Mouse (Mus musculus) natural killer cell, adult 2 months (primary cell): Measurements from ENCODE around the gene Tcirg1.
A peak's percentile ranks its signal among the peaks of the same experiment; 100 is the strongest.

Experiments used
- DNase-seq, 2 experiments: peaks; one replicate each; pipeline ENCODE4 v3.0.0; 2022; ENCODE audit warnings: low spot score in 2 of 2

Gene Tcirg1

DNA sequence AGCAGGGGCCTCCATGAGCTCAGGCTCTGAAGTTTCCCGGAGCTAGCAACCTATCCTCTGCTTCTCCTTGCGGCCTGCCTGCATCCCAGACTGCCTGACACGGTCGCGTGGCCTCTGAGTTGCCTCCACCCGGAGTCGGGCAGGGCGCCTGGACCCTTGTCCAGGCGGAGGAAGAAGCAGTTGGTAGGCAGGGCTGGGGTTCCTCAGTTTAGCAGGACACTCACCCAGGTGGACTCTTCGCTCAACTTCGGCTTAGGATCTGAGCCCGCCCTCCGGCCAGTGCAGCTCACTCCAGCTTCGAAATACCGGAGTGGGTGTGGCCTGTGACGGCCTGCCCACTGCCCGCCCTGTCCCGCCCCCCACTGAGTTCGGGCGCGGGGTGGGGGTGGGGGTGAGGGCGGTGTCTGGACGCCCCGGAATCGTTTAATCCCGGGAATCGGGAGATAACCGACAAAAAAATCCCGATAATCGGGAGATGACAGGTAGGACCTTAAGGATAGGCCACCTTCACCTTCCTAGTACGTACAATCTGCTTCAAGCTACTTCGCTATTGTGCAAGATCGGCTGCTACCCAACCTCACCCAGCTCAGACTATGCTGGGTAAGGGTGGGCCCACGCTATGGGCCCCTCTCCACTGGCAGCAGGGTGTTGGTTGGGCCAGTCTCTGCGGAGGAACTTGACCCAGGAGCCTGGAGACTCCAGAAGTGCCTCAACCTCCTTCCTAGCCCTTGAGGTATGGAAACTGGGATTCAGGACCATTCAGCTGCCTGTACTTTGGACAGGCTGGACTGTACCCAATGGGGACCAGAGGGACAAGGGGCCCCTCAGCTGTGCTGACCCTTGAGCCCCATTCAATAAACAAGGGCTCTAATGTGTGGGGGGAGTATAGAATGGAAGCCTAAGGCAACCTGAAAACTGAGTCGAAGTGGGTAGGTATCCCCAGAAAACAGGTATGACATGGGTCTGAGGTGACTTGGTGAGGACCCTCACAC is at the start of gene Tcirg1:
Tcirg1 (minus strand) TSS at position 339 of the 992 bp plus-strand sequence.
- DNase-seq: peak; percentile 60 to 62

DNA sequence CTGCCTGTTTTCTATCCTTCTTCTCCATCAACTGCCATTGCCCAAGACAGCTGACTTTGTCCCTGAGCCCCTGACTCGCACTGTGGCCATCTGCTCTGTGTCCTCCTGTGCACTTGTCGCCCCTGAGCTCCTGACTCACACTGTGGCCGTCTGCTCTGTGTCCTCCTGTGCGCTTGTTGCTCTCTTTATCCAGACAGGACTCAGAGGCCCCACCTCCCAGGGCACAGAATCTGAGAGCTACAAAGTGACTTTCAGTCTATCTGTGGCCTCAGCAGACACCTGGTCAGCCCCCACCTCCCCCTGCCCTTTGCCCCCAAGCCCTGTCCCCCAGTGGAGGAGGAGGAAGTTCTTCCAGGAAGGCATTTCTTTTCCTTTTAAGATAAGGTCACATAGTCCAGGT is 48.9 kb upstream of the Tcirg1 start:
- no peak for DNase-seq

DNA sequence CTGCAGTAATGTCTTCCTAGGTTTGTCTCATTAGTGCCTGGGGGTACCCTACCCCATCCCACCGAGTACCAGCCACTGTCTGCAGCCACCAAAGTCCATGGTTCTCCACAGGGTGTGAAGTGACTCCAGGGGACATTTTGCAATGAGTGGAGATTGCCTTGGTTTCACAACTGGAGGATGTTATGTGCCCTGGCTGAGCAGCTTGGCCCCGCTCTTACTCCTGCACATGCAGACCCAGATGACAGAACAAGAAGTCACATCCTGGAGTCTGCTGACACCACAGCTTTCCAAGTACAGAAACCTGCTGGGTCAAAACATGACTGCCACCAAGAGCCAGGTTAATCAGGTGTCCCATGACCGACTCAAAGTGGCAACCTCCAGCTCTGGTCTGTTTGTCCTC is 48.1 kb upstream of the Tcirg1 start:
- no peak for DNase-seq

DNA sequence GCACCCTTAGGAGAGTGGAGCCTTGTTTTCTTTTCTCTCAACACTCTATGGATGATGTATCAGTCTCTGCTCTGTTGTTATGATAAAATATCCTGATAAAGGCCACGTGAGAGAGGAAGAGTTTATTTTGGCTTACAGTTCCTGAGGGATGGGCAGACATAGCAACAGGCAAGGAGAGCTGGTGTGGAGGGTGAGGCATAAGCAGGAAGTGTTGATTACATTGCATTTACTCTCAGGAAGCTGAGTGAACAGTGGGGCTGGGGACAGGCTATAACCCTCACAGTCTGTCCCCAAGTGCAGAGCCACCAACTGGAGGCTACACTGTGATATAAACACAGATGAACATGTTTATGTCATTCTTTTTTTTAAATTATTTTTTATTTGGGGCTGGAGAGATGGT is 45.2 kb upstream of the Tcirg1 start:
- no peak for DNase-seq

DNA sequence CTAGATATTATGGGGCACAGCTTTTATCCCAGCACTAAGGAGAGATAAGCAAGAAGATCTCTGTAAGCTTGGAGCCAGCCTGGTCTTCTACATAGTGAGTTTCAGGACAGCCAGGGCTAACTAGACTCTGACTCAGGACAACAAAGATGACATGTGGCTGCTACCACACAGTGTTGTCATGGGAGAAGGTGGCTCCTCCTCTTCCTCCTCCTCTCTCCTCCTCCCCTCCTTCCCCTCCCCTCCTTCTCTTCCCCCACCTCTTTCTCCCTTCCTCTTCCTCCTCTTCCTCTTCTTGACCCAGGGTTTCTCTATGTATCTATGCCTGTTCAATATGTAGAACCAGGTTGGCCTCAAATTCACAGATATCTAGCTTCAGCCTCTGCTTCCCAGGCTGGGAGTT is 44.5 kb upstream of the Tcirg1 start:
- no peak for DNase-seq

DNA sequence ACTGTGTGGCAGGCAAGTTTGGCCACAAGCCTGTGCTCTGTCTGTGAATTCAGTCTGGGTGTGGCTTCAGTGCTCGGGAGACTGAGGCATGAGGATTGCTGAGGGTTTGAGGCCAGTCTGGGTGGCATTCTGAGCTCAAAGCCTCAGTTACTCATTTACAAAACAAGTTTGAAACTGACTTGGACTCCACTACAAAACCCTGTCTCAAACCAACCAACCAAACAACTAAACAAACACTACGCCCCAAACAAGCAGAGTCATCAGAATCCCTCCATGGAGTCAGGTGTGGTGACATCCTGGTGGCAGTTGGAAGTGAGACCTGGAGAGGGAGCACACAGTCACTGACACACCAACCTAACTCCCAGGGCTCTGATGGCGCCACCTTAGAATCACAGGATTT is 43.4 kb upstream of the Tcirg1 start:
- DNase-seq: no peak

DNA sequence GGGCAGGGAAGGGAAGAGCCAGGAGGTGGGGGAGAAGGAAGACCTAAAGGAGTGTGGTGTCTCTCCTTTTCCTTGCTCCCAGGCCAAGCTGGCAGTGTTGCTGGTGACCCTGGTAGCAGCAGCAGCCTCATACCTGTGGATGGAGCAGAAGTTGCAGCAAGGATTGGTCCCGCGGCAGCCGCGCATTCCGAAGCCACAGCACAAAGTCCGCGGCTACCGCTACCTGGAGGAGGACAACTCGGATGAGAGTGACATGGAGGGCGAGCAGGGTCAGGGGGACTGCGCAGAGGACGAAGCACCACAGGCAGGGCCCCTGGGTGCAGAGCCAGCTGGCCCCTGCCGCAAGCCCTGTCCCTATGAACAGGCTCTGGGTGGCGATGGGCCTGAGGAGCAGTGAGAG is 41.6 kb upstream of the Tcirg1 start:
- DNase-seq: no peak

DNA sequence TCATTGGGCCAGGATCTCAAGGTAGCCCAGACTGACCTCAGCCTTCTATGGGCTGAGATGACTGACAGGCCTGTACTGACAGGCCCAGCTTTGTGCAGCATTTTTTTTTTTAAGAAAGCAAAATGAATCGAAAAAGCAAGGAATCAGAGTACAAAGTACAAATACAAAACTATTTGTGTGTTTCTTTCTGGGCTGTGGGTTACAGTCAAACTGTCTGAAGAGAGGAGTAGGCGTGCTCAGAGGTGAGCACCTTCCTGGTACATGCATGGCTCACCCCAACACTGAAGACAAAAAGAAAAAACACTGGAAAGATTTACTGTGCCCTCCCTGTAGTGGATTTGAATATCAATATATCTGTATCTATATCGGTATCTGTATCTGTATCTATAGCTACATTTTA is 40.9 kb upstream of the Tcirg1 start:
- DNase-seq: no peak

DNA sequence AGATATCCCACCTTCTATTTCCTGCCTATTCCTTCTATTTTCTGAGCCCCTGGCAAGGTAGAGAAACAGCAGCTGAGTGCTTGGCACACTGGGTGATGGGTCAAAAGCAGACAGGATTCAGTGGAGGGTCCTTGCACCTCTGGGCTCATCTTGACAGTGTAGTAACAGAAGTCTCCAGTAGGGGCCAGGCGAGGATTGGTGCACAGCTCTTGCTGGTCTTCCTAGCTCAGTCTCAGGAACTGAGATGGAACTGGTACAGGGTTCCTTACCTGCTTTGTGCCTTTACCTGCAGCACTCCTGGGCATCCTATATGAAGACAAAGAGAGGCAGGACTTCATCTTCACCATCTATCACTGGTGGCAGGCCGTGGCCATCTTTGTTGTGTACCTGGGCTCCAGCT is 39.8 kb upstream of the Tcirg1 start:
- DNase-seq: peak; percentile 50 to 65

DNA sequence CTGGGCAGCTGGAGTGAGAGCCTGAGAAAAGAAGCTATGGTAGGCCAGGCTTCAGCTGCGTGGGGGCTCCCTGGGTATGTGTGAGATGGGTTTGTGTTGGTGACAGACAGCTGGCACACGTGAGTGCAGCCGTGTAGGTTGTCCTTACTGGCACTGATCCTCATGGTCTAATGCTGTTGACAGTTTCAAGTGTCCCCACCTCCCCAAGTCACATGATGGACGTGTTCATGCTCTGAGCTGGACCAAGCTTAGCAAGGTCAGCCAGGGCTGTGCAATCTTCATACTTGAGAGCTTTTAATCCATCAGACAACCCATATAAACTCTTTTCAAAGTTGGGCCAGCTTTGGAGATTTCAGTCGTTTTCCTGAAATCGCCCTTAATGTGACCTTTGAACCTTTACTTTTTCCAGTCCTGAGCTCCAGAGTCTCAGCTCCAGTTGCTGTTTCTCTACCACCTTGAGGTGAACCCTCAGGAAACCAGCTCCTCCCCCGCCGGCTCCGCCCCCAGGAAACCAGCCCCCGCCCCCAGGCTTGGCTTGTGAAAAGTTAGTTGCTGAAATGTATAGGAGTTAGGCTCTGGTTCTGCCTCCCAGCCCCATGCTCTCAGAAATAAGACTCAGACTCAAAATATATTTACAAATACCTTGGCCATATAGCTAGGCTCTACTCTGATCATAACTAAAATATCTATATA is 39.1 kb upstream of the Tcirg1 start:
- peak; percentile 52 to 54 for DNase-seq

DNA sequence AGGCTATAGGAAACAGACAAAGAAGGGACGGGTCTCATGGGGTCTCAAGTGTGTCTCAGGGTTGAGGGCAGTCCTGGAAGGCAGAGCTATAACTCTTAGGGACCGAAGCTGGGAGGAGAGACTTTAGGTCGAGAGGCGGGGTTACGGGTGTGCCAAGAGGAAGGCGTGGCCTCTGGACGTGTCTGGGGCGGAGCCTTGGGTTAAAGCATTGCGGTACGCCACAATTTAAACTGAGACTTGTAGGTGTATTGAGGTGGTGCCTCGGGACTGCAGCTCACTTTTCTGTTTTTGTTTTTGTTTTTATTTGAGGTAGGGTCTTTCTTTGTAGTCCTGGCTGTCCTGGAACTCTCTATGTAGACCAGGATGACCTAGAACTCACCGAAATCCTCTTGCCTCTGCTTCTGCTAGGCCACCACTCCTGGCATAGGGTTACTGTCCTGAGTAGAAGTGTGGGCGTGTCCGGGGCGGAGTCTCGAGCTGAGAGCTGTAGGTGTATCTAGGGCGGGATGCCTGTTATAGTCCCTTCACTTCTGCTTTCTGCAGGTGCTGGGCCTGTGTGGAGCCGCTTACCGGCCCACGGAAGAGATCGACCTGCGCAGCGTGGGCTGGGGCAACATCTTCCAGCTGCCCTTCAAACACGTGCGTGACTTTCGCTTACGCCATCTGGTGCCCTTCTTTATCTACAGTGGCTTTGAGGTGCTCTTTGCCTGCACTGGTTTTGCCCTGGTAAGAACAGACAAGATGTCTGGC is 36.2 kb upstream of the Tcirg1 start:
- peak in 1 of 2 experiments; percentile 78 for DNase-seq

DNA sequence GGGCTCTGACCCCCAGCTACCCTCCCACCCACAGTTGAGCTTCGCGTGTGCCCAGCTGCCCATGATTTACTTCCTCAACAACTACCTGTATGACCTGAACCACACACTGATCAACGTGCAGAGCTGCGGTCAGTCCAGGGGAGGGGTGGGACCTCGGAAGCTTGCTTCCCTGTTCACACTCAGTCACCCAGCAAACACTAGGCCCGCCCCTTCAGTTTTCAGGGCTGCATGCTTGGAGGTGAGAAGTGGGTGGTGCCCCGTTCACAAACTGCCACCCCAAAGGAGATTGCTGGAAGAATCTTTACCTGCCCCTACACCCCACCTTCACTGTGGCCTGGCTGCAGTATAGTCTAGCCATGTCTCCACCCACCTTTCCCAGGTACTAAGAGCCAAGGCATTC is 35.4 kb upstream of the Tcirg1 start:
- no peak for DNase-seq

DNA sequence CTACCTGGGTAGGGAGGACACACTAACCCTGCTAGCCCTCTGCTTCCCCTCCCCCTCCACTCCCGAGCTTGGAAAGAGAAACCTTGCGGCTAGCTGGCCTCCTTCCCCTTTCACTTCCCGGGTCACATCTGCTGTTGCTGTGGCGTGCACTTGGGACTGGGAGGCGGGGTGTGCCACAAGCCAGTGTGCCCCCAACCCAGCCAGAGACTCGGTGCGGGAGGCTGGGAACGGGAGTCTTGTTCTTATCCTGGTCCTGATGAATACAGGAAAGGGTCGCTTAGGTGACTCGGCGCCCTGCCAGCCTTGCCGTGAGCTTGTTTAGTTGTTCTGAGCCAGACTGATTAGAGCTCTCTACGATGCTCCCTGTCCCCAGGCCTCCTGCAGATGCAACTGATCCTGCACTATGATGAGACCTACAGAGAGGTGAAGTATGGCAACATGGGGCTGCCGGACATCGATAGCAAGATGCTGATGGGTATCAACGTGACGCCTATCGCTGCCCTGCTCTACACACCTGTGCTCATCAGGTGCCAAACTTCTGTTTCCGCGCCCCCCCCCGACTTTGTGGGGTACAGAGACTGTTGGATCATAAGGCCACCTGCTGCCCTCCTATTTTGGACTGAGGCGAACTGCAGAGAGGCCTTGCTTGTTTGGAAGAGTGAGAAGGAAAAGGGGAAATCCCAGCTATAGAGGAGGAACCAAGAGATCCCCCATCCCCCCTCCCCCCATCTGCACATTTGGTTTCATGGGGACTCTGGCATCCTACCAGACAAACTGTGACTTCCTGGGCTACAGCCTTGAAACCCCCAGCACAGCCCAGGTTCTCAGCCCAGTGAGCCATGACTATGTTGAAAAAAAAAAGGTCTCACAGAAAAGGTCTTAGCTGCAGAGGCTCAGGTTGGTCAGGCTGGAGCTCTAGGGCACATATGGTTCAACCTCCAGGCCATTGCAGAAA is 29.2 kb upstream of the Tcirg1 start:
- DNase-seq: peak; percentile 26 to 68

DNA sequence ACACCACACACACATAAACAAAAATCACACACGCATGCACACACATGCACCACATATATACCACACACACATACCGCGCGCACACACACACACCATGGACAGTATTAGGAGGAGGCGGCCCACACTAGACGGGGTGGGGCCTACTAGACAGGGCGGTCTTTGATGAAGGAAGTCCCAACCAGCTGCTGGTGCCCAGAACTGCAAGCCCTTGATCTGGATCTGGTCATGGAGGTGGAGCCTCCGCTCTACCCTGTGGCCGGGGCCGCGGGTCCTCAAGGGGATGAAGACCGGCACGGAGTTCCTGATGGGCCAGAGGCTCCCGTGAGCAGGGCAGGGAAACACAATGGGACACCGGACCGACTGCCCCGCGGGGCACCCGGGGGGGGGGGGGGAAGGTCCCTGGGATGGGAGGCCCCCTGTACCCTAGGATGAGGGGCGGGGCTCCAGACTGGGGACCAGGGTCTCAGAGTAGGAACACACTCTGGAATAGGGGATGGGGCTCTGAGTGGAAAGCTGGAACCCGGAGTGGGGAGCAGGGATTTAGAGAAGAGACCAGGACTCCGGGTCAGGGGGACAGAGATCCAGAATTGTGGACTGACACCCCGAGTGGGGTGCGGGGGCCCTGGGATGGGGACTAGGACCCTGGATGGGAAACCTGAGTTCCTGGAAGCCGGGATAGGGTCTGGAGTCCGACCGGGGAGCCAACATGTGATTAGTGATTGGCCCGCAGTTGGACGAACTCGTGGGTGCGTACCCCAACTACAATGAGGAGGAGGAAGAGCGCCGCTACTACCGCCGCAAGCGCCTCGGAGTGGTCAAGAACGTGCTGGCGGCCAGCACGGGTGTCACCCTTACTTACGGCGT is 28.3 kb upstream of the Tcirg1 start, which contains the start of gene Unc93b1:
Unc93b1 (plus strand) TSS at position 155 of the 864 bp plus-strand sequence.
- DNase-seq: peak; percentile 69 to 76

DNA sequence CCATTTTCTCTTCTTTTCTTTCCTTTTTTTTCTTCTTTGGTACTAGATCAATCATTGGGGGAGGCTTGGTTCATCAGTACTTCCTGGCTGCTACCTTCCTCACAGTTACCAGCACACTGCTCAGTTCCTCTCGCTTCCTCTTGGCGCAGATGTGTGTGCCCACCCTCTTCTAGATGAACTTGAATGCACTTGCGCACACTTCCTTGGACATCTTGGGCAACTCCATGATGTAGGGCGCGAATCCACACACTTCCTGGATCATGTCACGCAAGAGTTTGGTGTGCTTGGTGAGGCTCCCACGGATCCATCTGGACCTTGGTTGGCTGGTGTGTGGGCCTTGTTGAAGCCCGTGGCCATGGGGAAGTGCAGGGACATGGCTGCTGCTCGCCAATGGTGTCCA is 24.8 kb upstream of the Tcirg1 start:
- no peak for DNase-seq

DNA sequence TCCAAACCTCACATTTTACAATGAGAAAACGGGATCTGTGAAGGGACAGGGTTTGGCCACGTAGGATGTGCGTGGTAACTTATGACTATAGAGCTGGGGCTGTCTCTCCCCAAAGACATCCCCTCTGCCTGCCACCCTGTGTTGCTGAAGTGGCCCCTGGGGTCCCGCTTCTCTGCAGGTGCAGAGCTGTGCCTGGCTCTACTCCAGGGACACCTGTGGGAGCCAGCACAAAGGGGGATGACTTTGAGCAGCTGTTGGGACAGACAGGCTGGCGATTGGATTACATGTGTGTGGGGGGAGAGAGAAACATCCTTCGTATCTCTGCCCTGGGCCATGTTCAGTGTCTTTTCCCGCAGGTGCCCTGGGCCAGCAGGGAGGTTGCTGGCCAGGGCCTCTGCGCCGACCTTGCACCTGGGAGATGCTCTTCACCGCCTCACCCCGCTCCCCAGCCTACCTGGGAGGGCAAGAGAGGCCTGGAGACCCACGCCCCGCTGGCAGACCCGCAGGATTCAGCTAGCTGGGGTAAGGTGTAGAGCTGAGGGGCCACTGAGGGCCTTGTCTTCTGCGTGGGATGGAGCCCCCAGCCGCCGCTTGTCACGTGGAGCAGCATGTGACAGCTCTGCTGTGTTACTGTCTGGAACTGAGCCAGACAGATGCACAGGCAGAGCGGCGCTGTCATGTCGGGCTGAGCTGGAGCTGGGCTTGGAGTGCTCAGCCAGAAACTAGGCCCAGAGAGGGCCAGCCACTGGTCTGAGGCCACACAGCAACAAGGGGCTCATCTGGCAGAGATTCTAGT is 23.5 kb upstream of the Tcirg1 start:
- DNase-seq: peak in 1 of 2 experiments; percentile 40

DNA sequence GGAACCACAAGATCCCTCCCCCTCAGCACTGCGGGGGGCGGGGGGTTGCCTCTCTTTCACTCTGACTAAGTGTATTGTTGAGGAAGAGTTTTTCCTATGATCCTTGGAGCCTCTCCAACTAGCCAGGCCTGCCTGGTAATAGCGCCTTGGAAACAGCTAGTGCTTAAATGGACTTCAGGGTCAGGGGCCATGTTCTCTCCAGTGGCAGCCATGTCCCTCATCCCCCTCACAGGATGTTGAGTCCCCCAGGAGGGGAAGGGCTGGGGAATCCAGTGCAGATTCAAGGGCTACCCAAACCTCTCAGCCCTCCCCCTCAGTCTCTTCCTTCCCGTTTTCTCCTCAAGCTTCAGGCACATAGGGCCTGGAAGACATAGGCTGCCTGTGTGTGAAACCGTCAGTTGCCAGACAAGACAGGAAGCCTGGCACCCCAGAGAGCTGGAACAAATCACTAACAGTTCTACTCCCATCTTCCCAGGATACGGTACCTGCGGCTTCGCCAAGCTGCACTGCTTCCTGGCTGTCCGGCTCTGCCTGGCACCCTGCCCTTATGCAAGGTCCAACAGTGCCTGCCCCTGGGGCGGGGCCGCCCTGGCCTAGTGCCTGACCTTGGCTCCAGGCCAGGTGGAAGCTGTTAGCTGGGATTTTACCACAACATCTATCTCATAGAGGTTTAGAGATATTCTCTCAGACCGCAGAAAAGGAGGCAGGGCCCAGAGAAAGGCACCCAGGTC is 22.4 kb upstream of the Tcirg1 start, which contains the start of gene Aldh3b1:
Aldh3b1 (minus strand) TSS at position 598 of the 731 bp plus-strand sequence.
- DNase-seq: no peak

DNA sequence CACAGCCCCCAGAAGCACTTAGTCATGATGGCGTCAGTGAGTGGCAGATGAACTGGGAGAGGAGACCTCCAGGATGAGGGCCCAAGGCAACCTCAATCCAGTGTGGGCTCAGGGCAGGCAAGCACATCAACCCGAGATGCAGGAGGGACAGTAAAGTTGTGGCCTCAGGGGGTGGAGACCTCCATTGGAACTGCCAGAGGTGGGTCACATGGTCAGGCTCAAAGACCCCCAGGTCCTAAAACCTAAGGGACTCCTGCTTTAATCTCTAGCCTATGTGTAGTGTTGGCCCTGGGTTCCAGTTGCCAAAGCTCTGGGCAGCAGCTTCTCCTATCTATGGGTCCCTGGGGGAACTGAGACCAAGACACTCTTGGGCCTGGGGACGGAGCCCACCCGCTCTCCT is 21.8 kb upstream of the Tcirg1 start:
- DNase-seq: no peak
